Mouse (Mus musculus): ENCODE measurements around the gene Adgrd1.

DNA sequence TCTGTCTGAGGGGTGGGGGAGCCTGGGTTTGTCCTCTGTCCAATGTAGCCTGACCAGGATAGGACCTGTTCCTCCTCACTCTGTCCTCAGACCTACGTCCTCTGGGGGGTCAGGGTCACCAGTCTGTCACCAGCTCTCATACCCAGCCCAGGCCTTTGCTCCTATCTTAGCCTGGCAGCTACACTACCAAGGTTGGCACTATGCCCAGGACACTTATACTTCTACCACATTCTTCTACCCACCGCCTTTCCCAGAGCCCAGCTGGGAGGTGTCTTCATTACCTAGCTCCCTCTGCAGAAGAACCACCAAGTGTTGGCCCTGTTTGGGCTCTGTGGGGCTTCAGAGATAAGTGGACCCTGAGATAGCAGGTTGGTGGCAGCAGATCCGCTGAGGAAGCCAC lies 103.6 kb downstream of the Adgrd1 start:
- TF ChIP-seq CTCF (IDR thresholded peaks at IDR 0.05; ENCODE audit: low read depth, low read length): no peak
- TF ChIP-seq GATA1 (IDR thresholded peaks at IDR 0.05; ENCODE audit: borderline replicate concordance, low read length): no peak
- TF ChIP-seq POLR2AphosphoS5 (IDR thresholded peaks at IDR 0.05; ENCODE audit: insufficient replicate concordance, low read depth, low read length): no peak
- no peak for TF ChIP-seq TAL1 (conservative IDR thresholded peaks at IDR 0.05; ENCODE audit: low read depth, low read length)

All from G1E (cell line).